Mouse (Mus musculus): ENCODE data around the gene Snx29.
"Not testable (repeated sequence)": the region's sequence is repeated elsewhere in the genome, so short reads cannot be mapped to it uniquely, and the experiment has no call there.

Gene Snx29

DNA sequence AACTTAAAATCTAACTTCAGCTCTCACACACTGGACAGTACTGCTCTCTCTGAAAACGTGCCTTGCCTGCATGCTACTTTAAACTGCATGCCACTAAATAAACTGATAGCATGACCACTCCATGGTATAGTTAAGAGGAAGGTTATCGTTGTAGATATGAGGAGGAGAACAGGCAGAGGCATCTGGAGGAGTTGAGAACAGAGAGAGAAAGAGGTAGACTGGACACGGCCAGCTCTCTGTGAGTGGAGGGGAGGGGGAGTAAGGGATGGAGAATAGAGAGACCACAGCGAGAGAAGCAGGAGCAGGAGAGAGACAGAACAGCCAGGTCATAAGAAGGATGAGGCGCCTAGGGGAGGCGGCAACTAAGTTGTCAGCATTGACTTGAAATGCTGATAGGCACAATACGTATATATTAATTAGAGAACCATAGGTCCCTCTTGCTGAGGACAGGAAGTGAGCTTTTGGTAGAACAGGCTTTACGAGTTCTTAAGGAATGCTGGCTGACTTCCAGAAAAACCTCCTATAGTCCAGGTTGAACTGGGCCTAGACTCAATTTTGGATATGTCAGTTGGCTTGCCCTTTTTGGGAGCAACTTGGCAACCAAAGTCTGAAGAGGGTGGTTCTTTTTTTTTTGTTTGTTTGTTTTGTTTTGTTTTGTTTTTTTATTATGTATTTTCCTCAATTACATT lies 85.4 kb downstream of the Snx29 start:
- no peak for DNase-seq (ENCODE audit: low spot score in 2 of 2)

- no peak for DNase-seq (ENCODE audit: low spot score in 2 of 2)
Observed at GRCm38 (mm10) chr16:11408726-11409125, 86.0 kb downstream of the Snx29 start.

DNA sequence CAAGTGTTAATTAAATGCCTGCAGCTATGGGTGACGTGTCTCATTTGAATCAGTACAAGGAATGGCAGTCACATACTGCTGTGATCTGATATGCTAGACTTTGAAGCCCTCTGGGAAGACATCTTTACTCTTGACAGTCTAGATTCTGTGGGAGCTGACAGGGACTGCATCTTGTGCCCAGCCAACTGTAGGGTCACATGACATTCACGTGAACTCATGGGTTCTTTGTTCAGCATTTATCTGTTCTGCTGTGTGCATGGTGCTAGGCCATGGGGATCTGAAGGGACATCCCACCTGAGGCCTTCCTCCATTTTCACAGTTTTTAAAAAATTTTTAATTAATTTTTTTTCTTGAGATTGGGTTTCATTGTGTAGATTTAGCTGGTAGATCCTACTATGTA lies 91.9 kb downstream of the Snx29 start:
- no peak for DNase-seq (ENCODE audit: low spot score in 2 of 2)

- DNase-seq (ENCODE audit: low spot score in 2 of 2): peak in 1 of 2 experiments; percentile 56
Observed at GRCm38 (mm10) chr16:11418183-11418588, 95.5 kb downstream of the Snx29 start.

- DNase-seq (ENCODE audit: low spot score in 2 of 2): no peak
Observed at GRCm38 (mm10) chr16:11420311-11421080, 97.8 kb downstream of the Snx29 start.

- no peak for DNase-seq (ENCODE audit: low spot score in 2 of 2)
Observed at GRCm38 (mm10) chr16:11422165-11422564, 99.5 kb downstream of the Snx29 start.

GRCm38 (mm10) chr16:11422889-11423610 lies 100.3 kb downstream of the Snx29 start:
- no peak for DNase-seq (ENCODE audit: low spot score in 2 of 2)

- not testable (repeated sequence) for DNase-seq (ENCODE audit: low spot score in 2 of 2)
Observed at GRCm38 (mm10) chr16:11423611-11424297, 101.0 kb downstream of the Snx29 start.

DNA sequence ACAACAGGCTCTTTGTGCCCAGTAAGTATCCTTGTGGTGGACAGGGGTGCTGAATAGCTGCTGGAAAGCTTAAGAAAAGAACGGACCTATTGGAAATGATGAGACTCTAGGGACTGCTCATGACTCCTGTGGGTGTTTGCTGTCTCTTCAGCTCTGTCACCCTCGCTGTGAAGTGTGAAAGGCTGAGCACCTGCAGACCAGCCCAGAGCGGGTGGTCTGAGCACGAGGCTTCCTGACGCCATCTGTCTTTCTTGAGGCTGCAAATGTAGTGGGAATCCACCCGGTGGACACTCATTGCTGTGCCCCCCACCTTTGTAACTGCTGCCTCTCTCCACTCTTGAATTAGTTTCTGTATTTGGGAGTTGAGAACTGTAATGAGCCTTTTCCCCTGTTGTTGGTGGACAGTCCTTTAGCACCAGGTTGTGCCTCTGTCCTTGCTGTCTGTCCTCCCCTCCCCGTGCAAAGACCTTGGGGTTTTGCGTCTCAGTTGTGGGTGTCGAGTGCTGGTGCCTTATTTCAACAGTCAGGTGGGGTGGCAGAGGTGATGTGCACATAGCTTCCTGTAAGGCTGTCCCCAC lies 101.9 kb downstream of the Snx29 start:
- no peak for DNase-seq (ENCODE audit: low spot score in 2 of 2)

GRCm38 (mm10) chr16:11425279-11425678 lies 102.6 kb downstream of the Snx29 start:
- DNase-seq (ENCODE audit: low spot score in 2 of 2): no peak

- DNase-seq (ENCODE audit: low spot score in 2 of 2): no peak
Observed at GRCm38 (mm10) chr16:11426810-11427537, 104.3 kb downstream of the Snx29 start.

DNA sequence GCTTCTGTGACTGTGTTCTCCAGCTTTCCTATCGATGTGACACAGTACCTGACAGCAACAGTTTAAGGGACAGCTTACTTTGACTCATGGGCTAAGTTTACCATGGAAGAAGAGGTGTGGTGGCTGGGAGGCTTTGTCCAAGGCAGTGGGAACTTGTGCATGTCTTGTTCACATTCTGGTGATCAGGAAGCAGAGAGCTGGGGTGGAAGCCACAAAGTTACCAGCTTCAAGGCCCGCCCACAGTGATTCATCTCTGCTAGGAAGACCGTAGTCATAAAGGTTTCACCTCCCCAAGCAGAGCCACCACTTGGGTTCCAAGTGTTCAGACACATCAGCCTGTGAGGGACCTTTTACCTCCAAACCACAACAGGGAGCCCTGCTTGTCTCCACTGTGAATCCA lies 107.1 kb downstream of the Snx29 start:
- DNase-seq (ENCODE audit: low spot score in 2 of 2): no peak

GRCm38 (mm10) chr16:11430520-11430919 lies 107.8 kb downstream of the Snx29 start:
- DNase-seq (ENCODE audit: low spot score in 2 of 2): no peak

GRCm38 (mm10) chr16:11433779-11434178 lies 111.1 kb downstream of the Snx29 start:
- no peak for DNase-seq (ENCODE audit: low spot score in 2 of 2)

DNA sequence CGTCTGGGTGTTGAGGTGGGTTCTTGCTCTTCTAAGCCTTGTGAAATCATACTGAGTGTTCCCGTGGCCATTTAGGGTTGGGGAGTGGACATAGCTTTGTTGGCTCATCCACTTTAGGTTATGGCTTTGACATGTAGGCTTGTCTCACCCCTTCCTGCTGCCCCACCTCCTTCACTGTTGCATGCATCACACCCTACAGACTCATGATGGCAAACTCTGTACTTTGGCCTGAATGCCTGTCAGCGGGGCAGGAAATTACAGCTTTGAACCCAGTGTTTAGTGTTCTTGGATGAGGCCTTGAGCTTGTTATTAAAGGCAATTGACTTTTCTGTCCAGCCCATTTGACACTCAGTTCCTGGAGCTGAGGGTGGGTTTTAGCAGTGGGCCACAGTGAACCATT lies 114.9 kb downstream of the Snx29 start:
- DNase-seq (ENCODE audit: low spot score in 2 of 2): no peak

DNA sequence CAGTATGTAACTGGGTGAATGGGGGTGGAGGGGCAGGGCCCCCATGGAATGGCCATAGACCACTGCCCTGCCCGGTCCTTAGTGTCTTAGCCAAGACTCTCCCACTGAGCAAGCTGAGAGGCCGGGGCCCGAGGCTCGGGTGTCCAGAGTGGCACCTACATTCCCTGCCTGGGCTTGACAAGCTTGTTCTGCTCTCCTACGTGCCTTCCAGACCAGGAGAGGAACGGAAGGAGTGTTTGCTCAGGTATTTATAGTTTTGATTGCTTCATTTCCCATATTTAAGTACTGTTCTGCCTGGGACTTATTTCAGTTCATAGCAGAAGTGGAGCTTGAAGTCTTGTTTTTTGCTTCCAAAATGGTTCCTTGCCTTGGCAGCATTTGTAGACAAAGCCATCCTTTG lies 116.7 kb downstream of the Snx29 start:
- no peak for DNase-seq (ENCODE audit: low spot score in 2 of 2)

DNA sequence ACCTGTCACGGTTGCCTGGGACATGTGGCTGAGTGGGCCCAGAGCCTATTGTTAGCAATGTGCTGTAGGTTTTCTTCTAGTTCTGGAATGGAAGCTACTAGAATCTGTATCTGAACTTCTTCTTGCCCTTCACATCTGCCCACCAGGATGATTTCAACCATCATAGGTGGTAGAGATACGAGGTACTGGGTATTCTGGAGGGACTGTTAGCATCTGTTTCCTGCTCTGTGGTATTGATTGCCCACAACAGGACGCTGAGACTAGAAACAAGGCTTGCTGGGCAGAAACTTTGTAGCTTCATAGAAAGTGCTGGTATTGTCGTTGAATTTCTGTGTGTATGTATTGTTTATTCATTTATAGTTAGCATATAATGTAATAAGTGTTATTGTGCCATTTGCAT lies 118.9 kb downstream of the Snx29 start:
- DNase-seq (ENCODE audit: low spot score in 2 of 2): no peak

GRCm38 (mm10) chr16:11442534-11442933 lies 119.8 kb downstream of the Snx29 start:
- no peak for DNase-seq (ENCODE audit: low spot score in 2 of 2)

DNA sequence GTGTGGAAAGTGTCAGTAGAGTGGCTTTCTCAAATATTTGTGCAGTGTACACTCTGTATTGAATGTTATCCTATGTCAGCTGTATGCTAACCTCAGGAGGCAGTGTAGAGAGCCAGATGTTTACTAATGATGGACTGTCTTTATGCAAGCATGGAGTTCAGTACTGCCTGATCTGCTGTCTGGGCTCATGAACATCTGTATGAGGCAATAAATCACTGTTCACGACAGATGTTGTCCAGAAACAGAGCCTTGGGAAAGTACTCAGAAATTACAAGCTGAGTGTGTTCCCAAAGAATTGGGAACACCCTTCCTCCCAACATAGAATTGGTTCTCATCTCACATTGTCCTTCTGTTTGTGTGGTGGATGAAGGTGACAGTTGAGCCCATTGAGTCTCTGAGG lies 121.9 kb downstream of the Snx29 start:
- no peak for DNase-seq (ENCODE audit: low spot score in 2 of 2)

DNA sequence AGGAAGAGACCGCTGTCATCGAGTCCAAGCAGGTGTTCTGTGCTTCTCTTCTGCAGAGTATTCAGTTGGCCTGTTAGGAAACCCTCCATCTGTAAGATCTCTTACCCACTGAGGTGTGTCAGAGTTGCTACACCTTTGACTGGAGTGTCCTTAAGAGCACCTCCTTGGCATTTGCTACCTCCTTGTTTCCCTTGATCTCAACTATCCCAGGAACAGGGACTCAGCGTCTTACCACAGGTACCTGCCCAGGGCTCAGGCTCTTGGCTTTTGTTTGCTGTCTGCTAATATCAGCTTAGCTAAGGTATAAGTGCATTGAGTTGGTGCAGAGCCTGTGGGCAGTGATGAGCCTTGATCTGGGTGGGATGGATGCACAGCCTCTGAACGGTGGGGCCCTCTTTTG lies 124.3 kb downstream of the Snx29 start:
- no peak for DNase-seq (ENCODE audit: low spot score in 2 of 2)

- DNase-seq (ENCODE audit: low spot score in 2 of 2): no peak
Observed at GRCm38 (mm10) chr16:11447905-11448304, 125.2 kb downstream of the Snx29 start.
